ENCODE assay signal across 15 mouse cellular contexts in the genomic region with DNA sequence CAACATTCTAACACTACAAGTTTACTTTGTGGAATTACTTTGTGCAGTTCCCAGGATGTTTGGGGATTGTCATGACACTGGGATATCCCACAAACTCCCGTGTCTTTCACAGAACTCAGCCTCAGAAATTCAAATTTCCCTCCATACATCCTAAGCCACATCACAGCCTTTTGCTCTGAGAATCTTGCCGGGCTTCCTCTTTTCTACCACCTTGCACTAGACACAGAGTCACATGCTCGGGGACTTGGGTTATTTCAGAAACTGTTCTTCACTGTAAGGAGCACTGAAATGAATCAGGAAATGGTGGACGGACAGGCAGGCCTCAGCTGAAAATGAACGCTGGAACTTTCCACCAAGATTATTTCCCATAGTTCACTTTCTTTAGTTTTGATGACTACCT. TPM values are rescaled to one million over a fixed set of nuclear protein-coding genes. Genes with fewer than 3 reads are reported as not detected.
DNase-seq lines count a peak whose midpoint lies in the region; ATAC-seq and TF ChIP-seq lines count a peak whose summit lies in the region.
"Had no signal": no experiment of that assay in that cellular context is flagged by ENCODE, and none has a peak within 500 bp of the region (broad histone marks: within the 10 kb centered on the region; RNA-seq: fewer than 3 reads in every experiment).

No protein-coding gene starts in this region.

- H3K9me3 ChIP-seq in liver, embryonic 12.5 days (replicated peaks), result no peaks in the 10 kb centered on the region
- H3K9me3 ChIP-seq in midbrain, embryonic 10.5 days (replicated peaks), result no peaks in the 10 kb centered on the region
- no peaks in the 10 kb centered on the region for H3K9me3 ChIP-seq in neural tube, embryonic 15.5 days (replicated peaks)

- peaks cover 62% of the 10 kb centered on the region for H3K4me1 ChIP-seq in liver, embryonic 12.5 days
- H3K4me1 ChIP-seq in midbrain, embryonic 10.5 days, result peaks cover 25% of the 10 kb centered on the region
- peaks cover 26% of the 10 kb centered on the region for H3K4me1 ChIP-seq in neural tube, embryonic 15.5 days

- no peak for ATAC-seq in liver, embryonic 12.5 days
- no peak for ATAC-seq in neural tube, embryonic 15.5 days (ENCODE audit: low FRiP score)
- ATAC-seq: forebrain, embryonic 16.5 days had no signal

- 0 out of 2 replicates have a peak overlapping the region, but pooled peaks have one; percentile 18 for H3K4me2 ChIP-seq in liver, embryonic 12.5 days
- no peak overlapping the region for H3K4me2 ChIP-seq in neural tube, embryonic 15.5 days
- H3K4me2 ChIP-seq: lung, embryonic 14.5 days had no signal

- no peak for DNase-seq in layer of hippocampus, adult 2 months (ENCODE audit: low spot score in 2 of 2)
- no peak for DNase-seq in layer of hippocampus, adult 18-20 months (ENCODE audit: low spot score in 2 of 2)
- DNase-seq in CD8-positive naive resting alpha-beta T cell, adult 2 months (ENCODE audit: low read depth in 2 of 2, low spot score in 2 of 2), result peak; percentile 11 to 40
- DNase-seq in natural killer cell, adult 2 months (ENCODE audit: low spot score in 2 of 2), result peak; percentile 30 to 77
- no peak for DNase-seq in midbrain, embryonic 10.5 days (ENCODE audit: low spot score)
- no peak for DNase-seq in adrenal gland, postnatal 14 days
- DNase-seq: cerebellum, postnatal 14 days; gastrocnemius, postnatal 25 days; kidney, postnatal 36 days; lung, embryonic 14.5 days; midbrain, embryonic 14.5 days; right cerebral cortex, postnatal 25 days had no signal

- no peaks in the 10 kb centered on the region for H3K27me3 ChIP-seq in liver, embryonic 12.5 days (replicated peaks)
- peaks cover 6% of the 10 kb centered on the region; the same call in 1 of the 2 replicates for H3K27me3 ChIP-seq in midbrain, embryonic 10.5 days (ENCODE audit: low read depth, poor library complexity, severe bottlenecking)
- H3K27me3 ChIP-seq in neural tube, embryonic 15.5 days (replicated peaks), result no peaks in the 10 kb centered on the region

- no peak overlapping the region for H3K4me3 ChIP-seq in layer of hippocampus, adult 2 months
- H3K4me3 ChIP-seq in liver, embryonic 12.5 days, result no peak overlapping the region
- no peak overlapping the region for H3K4me3 ChIP-seq in midbrain, embryonic 10.5 days
- H3K4me3 ChIP-seq in neural tube, embryonic 15.5 days (replicated peaks), result no peak overlapping the region

- peak overlapping the region; percentile 57 for H3K27ac ChIP-seq in layer of hippocampus, adult 2 months
- H3K27ac ChIP-seq in liver, embryonic 12.5 days, result peak overlapping the region; percentile 77
- H3K27ac ChIP-seq in midbrain, embryonic 10.5 days (replicated peaks), result no peak overlapping the region
- no peak overlapping the region for H3K27ac ChIP-seq in neural tube, embryonic 15.5 days (replicated peaks)

- no peak for TF ChIP-seq CTCF in layer of hippocampus, adult 2 months (conservative IDR thresholded peaks at IDR 0.05)

- H3K9ac ChIP-seq in liver, embryonic 12.5 days, result no peak overlapping the region
- no peak overlapping the region for H3K9ac ChIP-seq in neural tube, embryonic 15.5 days (replicated peaks)
- H3K9ac ChIP-seq: lung, embryonic 14.5 days had no signal

- WGBS in liver, embryonic 12.5 days (ENCODE audit: insufficient replicate concordance), result 25% methylated on average over 5 of the region's 5 CpGs
- 83% methylated on average over 5 of the region's 5 CpGs for WGBS in midbrain, embryonic 10.5 days
- WGBS in neural tube, embryonic 15.5 days, result 81% methylated on average over 5 of the region's 5 CpGs

- no peaks in the 10 kb centered on the region for H3K36me3 ChIP-seq in liver, embryonic 12.5 days
- no peaks in the 10 kb centered on the region for H3K36me3 ChIP-seq in midbrain, embryonic 10.5 days
- H3K36me3 ChIP-seq in neural tube, embryonic 15.5 days, result no peaks in the 10 kb centered on the region

RNA-seq across cellular contexts. Expression of gene Inip, which starts 2.0 kb away (rescaled TPM):
- total RNA-seq in layer of hippocampus, adult 2 months (2021), result 10 to 100 TPM; 23.6 to 25.6 TPM
- 10 to 100 TPM; 25.0 TPM for total RNA-seq in layer of hippocampus, adult 18-20 months (2021)
- polyA plus RNA-seq in liver, embryonic 12.5 days (2016; fragmentation: Nextera tagmentation; extraction: Ambion mirVana), result 34.7 and 35.8 TPM in 2 replicates
- polyA plus RNA-seq in midbrain, embryonic 10.5 days (2016; fragmentation: Nextera tagmentation; extraction: Ambion mirVana), result 107 and 110 TPM in 2 replicates
- total RNA-seq in adrenal gland, postnatal 14 days (2021), result 14.2 and 19.3 TPM in 2 replicates
- polyA plus RNA-seq in neural tube, embryonic 15.5 days (2015; fragmentation: Nextera tagmentation; extraction: Ambion mirVana), result 48.9 and 53.3 TPM in 2 replicates

RNA-seq across cellular contexts. Expression of gene Snx30, which starts 2.3 kb away (rescaled TPM):
- 10 to 100 TPM; 40.3 to 44.6 TPM for total RNA-seq in layer of hippocampus, adult 2 months (2021)
- 10 to 100 TPM; 39.2 to 41.7 TPM for total RNA-seq in layer of hippocampus, adult 18-20 months (2021)
- polyA plus RNA-seq in liver, embryonic 12.5 days (2016; fragmentation: Nextera tagmentation; extraction: Ambion mirVana), result 5.6 and 7.5 TPM in 2 replicates
- 8.8 and 9.5 TPM in 2 replicates for polyA plus RNA-seq in midbrain, embryonic 10.5 days (2016; fragmentation: Nextera tagmentation; extraction: Ambion mirVana)
- total RNA-seq in adrenal gland, postnatal 14 days (2021), result 7.3 and 9.5 TPM in 2 replicates
- polyA plus RNA-seq in neural tube, embryonic 15.5 days (2015; fragmentation: Nextera tagmentation; extraction: Ambion mirVana), result 17.8 and 22.5 TPM in 2 replicates

Comparison
In these comparisons a context has a peak if more than half of its experiments do, and no peak if none do; other contexts are left out.
1. DNase-seq: peak in CD8-positive naive resting alpha-beta T cell, adult 2 months (2 of 2) and natural killer cell, adult 2 months (2 of 2); none in layer of hippocampus, adult 2 months (0 of 2), layer of hippocampus, adult 18-20 months (0 of 2), midbrain, embryonic 10.5 days (single experiment) and adrenal gland, postnatal 14 days (single experiment).
2. H3K27ac ChIP-seq: peak in layer of hippocampus, adult 2 months (single experiment) and liver, embryonic 12.5 days (single experiment); none in midbrain, embryonic 10.5 days (single experiment) and neural tube, embryonic 15.5 days (single experiment).